Mouse (Mus musculus) liver, embryonic 11.5 days (tissue): ENCODE measurements around the gene Lgals3. TPM values are rescaled to one million over a fixed set of nuclear protein-coding genes. Genes with fewer than 3 reads are reported as not detected.

Experiments
- ATAC-seq: fragments of 200-750 bp; cut with Nextera tagmentation; replicated peaks from 2 replicates; pipeline ENCODE4 v1.8.0; 2017; ENCODE audit warnings: moderate number of reproducible peaks, mild to moderate bottlenecking, moderate TSS enrichment, moderate library complexity; ENCODE audit not compliant: low FRiP score
- DNase-seq: peaks from one replicate; pipeline ENCODE4 v3.0.0-alpha.2; 2017; ENCODE audit warnings: low spot score
- H3K27ac ChIP-seq: fragments of 300-500 bp; sonication (generic); 2 replicates; pipeline ENCODE4 v1.5.1; 2014; ENCODE audit warnings: mild to moderate bottlenecking, low read depth, low read length, control low read depth
- H3K27me3 ChIP-seq: fragments of 300-500 bp; sonication (generic); replicated peaks from 2 replicates; pipeline ENCODE4 v1.6.1; 2014; ENCODE audit warnings: low read length, mixed read lengths; ENCODE audit not compliant: control insufficient read depth, insufficient read depth
- H3K36me3 ChIP-seq: fragments of 300-500 bp; sonication (generic); 2 replicates; pipeline ENCODE4 v1.6.1; 2014; ENCODE audit warnings: mild to moderate bottlenecking, low read length, moderate library complexity, mixed read lengths; ENCODE audit not compliant: control insufficient read depth, insufficient read depth
- H3K4me1 ChIP-seq: fragments of 300-500 bp; sonication (generic); replicated peaks from 2 replicates; pipeline ENCODE4 v1.6.1; 2014; ENCODE audit warnings: low read length, mixed read lengths; ENCODE audit not compliant: control insufficient read depth, insufficient read depth
- H3K4me2 ChIP-seq: fragments of 300-500 bp; sonication (generic); 2 replicates; pipeline ENCODE4 v1.6.1; 2014; ENCODE audit warnings: mild to moderate bottlenecking, control low read depth, moderate library complexity
- H3K4me3 ChIP-seq: fragments of 300-500 bp; sonication (generic); 2 replicates; pipeline ENCODE4 v1.5.1; 2014; ENCODE audit warnings: low read depth, low read length, control low read depth
- H3K9ac ChIP-seq: fragments of 300-500 bp; sonication (generic); 2 replicates; pipeline ENCODE4 v1.6.1; 2014; ENCODE audit warnings: low read depth, low read length, control low read depth
- H3K9me3 ChIP-seq: fragments of 300-500 bp; sonication (generic); 2 replicates; pipeline ENCODE4 v1.6.1; 2016; ENCODE audit warnings: low read length, inconsistent platforms, mixed read lengths; ENCODE audit not compliant: control insufficient read depth
- WGBS: fragments of 180-500 bp; shearing (Covaris S2); extraction: QIAGEN DNeasy Blood & Tissue Kit; methylation state at CpG from one replicate; pipeline ENCODE4 v1.1.7; 2014; 5-methylcytosine and 5-hydroxymethylcytosine counted together
- polyA plus RNA-seq: library from polyadenylated mRNA; unstranded; fragments of >200 nt; fragmentation: Nextera tagmentation; extraction: Ambion mirVana; gene quantifications from 2 replicates; pipeline ENCODE4 v1.2.1, GENCODE M21; 2014

Gene Lgals3
- polyA plus RNA-seq, 1 experiment from 2014 or later: 21.2 TPM

DNA sequence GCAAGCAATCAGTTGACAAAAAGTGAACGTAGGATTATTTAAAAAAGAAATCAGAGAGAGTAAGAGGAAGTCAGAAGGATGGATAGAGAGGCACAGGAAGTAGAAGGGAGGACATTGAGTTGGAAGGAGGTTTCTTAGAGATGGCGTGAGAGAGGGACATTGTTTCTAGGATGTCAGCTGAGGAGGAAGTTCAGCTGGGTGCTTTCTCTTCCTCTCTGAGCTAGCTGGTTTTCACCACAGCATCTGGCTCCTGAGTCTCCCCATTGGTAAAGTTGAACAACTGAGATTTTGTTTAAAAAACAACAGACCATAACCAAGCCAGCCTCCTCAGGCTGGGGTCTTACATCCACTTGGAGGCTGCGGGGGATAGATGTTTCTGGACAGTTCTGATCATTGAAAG lies 7.9 kb upstream of the Lgals3 start:
- Histone ChIP-seq H3K27me3 (no peaks in the 10 kb centered on the region), H3K4me3 (no peak overlapping the region), H3K4me1 (0 out of 2 replicates have a peak, but pooled peaks cover under 1% of the 10 kb centered on the region), H3K27ac (no peak overlapping the region), H3K4me2 (no peak overlapping the region), H3K36me3 (no peaks in the 10 kb centered on the region), H3K9ac (no peak overlapping the region), H3K9me3 (no peaks in the 10 kb centered on the region)
- DNase-seq (no peak), ATAC-seq (no peak)
- 53% methylated on average over 3 of the region's 3 CpGs for WGBS

DNA sequence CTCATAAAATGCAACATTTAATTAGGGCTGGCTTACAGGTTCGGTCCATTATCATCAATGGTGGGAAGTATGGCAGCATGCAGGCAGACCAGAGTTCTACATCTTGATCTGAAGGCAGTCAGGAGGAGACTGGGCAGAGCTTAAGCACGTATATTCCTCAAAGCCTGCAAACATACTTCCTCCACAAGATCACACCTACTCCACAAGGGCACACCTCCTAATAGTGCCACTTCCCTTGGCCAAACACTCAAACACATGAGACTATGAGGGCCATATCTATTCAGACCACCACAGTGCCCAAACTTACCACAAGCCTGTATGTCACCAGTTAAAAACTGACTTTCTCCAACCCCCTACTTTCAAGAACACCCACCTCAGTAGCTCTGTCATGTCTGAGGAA lies 6.1 kb upstream of the Lgals3 start:
- Histone ChIP-seq H3K4me2 (no peak overlapping the region), H3K36me3 (no peaks in the 10 kb centered on the region), H3K9me3 (no peaks in the 10 kb centered on the region), H3K4me3 (no peak overlapping the region), H3K27ac (no peak overlapping the region), H3K4me1 (peaks cover 12% of the 10 kb centered on the region), H3K9ac (no peak overlapping the region), H3K27me3 (no peaks in the 10 kb centered on the region)
- DNase-seq: no peak
- ATAC-seq: no peak
- 73% methylated on average over 2 of the region's 2 CpGs for WGBS

DNA sequence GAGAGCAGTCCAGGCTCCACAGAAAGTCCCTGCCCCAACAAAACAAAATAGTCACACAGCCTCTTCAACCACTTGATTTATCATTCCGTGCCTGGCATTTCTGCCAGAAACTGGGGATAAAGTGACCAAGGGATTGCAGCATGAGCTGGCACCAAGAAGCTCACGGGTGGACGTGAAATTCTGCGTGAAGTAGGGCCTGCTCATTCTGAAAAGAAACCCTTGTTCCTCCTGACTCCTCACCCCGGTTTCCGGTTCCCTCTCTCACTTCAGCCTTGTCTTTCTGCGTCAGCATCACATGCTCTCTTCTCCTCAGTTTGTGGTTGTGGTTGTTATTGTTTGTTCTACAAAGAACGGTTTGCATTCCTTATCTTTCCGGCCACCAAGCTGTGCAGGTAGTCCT lies 5.7 kb upstream of the Lgals3 start:
- H3K27ac ChIP-seq: no peak overlapping the region
- peaks cover 17% of the 10 kb centered on the region for H3K4me1 ChIP-seq
- ATAC-seq: no peak
- no peaks in the 10 kb centered on the region for H3K36me3 ChIP-seq
- no peak overlapping the region for H3K4me3 ChIP-seq
- 62% methylated on average over 9 of the region's 9 CpGs for WGBS
- no peak overlapping the region for H3K4me2 ChIP-seq
- DNase-seq: no peak
- no peak overlapping the region for H3K9ac ChIP-seq
- no peaks in the 10 kb centered on the region for H3K27me3 ChIP-seq
- H3K9me3 ChIP-seq: no peaks in the 10 kb centered on the region

DNA sequence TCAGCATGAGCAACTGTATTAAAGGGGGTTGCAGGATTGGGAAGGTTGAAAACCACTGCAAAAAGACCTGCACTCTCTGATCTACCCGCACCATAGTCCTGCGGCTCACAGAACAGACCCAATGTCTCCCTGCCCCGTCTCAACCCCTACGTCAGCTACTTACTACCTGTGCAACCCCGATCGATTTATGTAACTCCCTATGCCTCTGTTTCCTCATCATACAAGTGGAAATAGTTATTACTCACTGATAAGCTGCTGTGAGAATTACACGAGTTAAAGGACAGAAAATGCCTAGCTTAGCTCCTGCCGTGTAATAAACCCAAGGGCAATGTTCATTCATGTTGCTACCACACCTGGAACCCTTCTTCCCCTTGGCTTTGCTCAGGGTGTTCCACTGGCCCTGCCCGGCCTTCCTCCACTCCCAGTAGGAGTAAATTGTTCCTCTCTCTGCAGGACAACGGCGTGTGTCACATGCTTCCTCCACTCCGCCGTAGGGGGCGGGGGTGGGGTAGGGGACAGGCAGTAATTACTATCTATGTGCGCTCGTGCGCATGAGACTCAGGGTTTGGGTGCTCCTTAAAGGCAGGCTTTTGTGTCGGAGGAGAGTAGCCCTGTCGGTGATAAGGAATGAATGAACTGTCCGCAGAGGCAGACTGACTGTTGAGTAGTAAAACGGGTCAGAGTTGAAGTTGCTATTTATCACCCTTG lies 2.7 kb upstream of the Lgals3 start:
- Histone ChIP-seq H3K9ac (peak overlapping the region; percentile 10; the same call in 1 of the 2 replicates), H3K9me3 (no peaks in the 10 kb centered on the region), H3K27ac (no peak overlapping the region), H3K4me2 (peak overlapping the region; percentile 61), H3K4me3 (peak overlapping the region; percentile 24), H3K27me3 (no peaks in the 10 kb centered on the region), H3K36me3 (no peaks in the 10 kb centered on the region), H3K4me1 (peaks cover 19% of the 10 kb centered on the region)
- ATAC-seq (peak; percentile 83), DNase-seq (peak; percentile 65)
- 27% methylated on average over 21 of the region's 21 CpGs for WGBS

DNA sequence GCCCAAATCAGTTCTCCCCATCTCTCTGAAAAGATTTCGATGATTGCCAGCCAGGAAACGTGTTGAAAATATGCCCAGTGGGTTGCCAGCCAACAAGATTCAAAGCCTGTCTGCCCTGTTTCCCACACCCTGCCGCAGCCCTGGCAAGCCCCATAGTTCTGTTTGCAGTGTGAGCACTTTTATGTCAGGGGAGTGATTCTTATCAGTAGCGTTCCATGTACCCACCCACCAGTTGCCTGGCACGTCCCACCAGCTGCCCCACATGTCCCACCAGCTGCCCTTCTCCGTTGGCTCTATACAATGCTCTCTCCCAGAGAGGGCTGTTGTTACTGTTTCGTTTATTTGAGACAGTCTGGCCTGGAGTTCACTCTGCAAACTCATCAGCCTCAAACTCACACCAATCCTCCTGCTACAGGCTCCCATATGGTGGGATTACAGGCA lies 650 bp upstream of the Lgals3 start:
- peak overlapping the region; percentile 33 for H3K4me2 ChIP-seq
- peak overlapping the region; percentile 16; the same call in 1 of the 2 replicates for H3K27ac ChIP-seq
- H3K36me3 ChIP-seq: no peaks in the 10 kb centered on the region
- H3K4me1 ChIP-seq: peaks cover 19% of the 10 kb centered on the region
- H3K9ac ChIP-seq: no peak overlapping the region
- no peaks in the 10 kb centered on the region for H3K9me3 ChIP-seq
- DNase-seq (no peak), ATAC-seq (peak; percentile 39; the same call in 1 of the 2 replicates)
- H3K27me3 ChIP-seq: 0 out of 2 replicates have a peak, but pooled peaks cover 2% of the 10 kb centered on the region
- WGBS: 31% methylated on average over 7 of the region's 7 CpGs
- H3K4me3 ChIP-seq: no peak overlapping the region

DNA sequence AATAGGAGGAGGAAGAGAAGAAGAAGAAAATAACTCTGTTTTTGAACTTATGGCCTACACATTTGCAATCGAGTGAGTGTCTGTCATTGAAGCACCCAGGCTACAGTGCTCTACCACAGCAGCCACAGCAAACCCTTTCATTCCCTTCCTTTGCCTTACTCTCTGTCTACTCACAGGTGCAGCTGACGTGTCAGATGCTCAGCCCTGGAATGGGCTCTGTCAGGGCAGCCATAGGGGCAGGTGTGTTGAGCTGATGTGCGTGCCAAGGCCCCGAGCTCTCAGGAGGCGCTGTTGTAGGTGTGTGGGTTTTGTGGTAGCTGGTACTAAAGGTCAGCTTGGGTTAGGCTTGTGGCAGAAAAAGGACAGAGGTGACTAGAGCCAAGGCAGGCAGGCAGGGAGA lies 2.2 kb downstream of the Lgals3 start:
- ATAC-seq (no peak), DNase-seq (no peak)
- peaks cover 28% of the 10 kb centered on the region for H3K4me1 ChIP-seq
- H3K27me3 ChIP-seq: peaks cover 21% of the 10 kb centered on the region
- H3K9me3 ChIP-seq: no peaks in the 10 kb centered on the region
- no peak overlapping the region for H3K27ac ChIP-seq
- H3K4me2 ChIP-seq: no peak overlapping the region
- no peak overlapping the region for H3K4me3 ChIP-seq
- WGBS: 85% methylated on average over 5 of the region's 5 CpGs
- H3K9ac ChIP-seq: no peak overlapping the region
- H3K36me3 ChIP-seq: no peaks in the 10 kb centered on the region

DNA sequence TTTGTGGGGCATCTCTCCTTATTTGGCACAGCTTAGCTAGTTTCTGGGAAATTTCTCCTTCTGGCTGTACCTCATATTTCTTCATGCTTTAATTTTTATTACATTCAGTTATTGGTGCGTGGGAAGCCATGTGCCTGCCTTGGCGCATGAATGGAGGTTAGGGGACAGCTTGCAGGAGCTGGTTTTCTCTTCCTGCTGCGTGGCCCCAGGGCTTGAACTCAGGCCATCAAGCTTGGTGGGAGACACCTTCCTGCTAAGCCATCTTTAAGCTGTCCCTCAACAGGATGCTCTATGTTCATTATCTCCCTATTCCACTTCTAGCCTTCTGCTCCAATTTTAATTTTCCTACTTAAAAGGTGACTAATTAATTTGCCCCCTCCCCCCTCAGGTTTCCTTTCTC lies 3.2 kb downstream of the Lgals3 start:
- ATAC-seq: no peak
- H3K4me3 ChIP-seq: no peak overlapping the region
- DNase-seq: no peak
- no peak overlapping the region for H3K27ac ChIP-seq
- peaks cover 23% of the 10 kb centered on the region for H3K4me1 ChIP-seq
- no peaks in the 10 kb centered on the region for H3K36me3 ChIP-seq
- H3K9ac ChIP-seq: no peak overlapping the region
- no peak overlapping the region for H3K4me2 ChIP-seq
- H3K9me3 ChIP-seq: no peaks in the 10 kb centered on the region
- whole genome bisulfite sequencing: 81% methylated on average over 3 of the region's 3 CpGs
- peaks cover 21% of the 10 kb centered on the region for H3K27me3 ChIP-seq

DNA sequence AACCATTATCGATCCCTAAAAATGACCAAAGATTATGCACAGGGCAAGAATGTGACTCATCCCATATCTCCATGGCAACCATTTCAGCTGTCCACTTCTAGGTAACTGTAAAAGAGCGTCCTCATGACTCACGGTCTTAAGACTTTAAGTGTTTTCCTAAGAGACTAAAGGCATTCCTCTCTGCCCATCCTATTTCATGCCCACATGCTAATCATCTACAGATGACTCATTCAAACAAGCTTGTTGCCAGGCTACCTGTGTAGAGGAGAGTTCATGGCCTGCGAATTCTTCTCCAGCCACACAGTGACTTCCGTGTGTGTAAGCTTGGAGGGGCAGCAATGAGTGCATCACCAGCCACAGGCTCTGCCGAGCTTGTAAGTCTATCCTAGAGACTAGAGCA lies 4.1 kb downstream of the Lgals3 start:
- Histone ChIP-seq H3K9me3 (no peaks in the 10 kb centered on the region), H3K4me3 (no peak overlapping the region), H3K4me1 (peaks cover 16% of the 10 kb centered on the region), H3K9ac (no peak overlapping the region), H3K36me3 (no peaks in the 10 kb centered on the region), H3K27me3 (peaks cover 21% of the 10 kb centered on the region), H3K27ac (no peak overlapping the region), H3K4me2 (no peak overlapping the region)
- 84% methylated on average over 6 of the region's 6 CpGs for WGBS
- no peak for ATAC-seq
- DNase-seq: no peak
